Mouse (Mus musculus): ENCODE measurements around the gene Iqcc. TPM values are rescaled to one million over a fixed set of nuclear protein-coding genes. Genes with fewer than 3 reads are reported as not detected.
A peak's percentile ranks its signal among the peaks of the same experiment; 100 is the strongest.

The Iqcc gene
- total RNA-seq (2014; rRNA removed) (7.9 and 33.0 TPM in 2 replicates), polyA plus RNA-seq (2015; fragmentation: Nextera tagmentation; extraction: Ambion mirVana) (17.2 and 20.2 TPM in 2 replicates)

- Histone ChIP-seq H3K4me2 (ENCODE audit: low read depth, low read length, poor library complexity, severe bottlenecking) (peak within 1 kb of the TSS; percentile 80), H3K27ac (ENCODE audit: low read depth, low read length) (peak within 1 kb of the TSS; percentile 95), H3K9ac (replicated peaks; ENCODE audit: low read length, poor library complexity, severe bottlenecking) (peak within 1 kb of the TSS; percentile 87), H3K4me3 (ENCODE audit: low read depth, low read length) (peak within 1 kb of the TSS; percentile 52), H3K4me1 (ENCODE audit: insufficient read depth, low read length) (peaks cover 23% of the 10 kb centered on the region), H3K36me3 (ENCODE audit: insufficient read depth, low read length) (peaks cover 3% of the 10 kb centered on the region; the same call in 1 of the 2 replicates), H3K9me3 (ENCODE audit: low read length) (no peaks in the 10 kb centered on the region), H3K27me3 (ENCODE audit: insufficient read depth, low read length) (no peaks in the 10 kb centered on the region)
- TF ChIP-seq CTCF (IDR thresholded peaks at IDR 0.05), result peak; percentile 50; the same call in 1 of the 2 replicates
- DNase-seq (ENCODE audit: low spot score) (peak; percentile 97), ATAC-seq (ENCODE audit: low FRiP score) (peak; percentile 88)
- 3% methylated on average over 43 of the region's 44 CpGs for WGBS
These were observed at the start of gene Iqcc for GRCm38 (mm10) chr4:129618786-129619691. Gene Iqcc, minus strand, starts transcription at chr4:129619099.

- no peak overlapping the region for H3K27ac ChIP-seq (ENCODE audit: low read depth, low read length)
- no peaks in the 10 kb centered on the region for H3K9me3 ChIP-seq (ENCODE audit: low read length)
- TF ChIP-seq CTCF (IDR thresholded peaks at IDR 0.05), result no peak
- no peak overlapping the region for H3K9ac ChIP-seq (replicated peaks; ENCODE audit: low read length, poor library complexity, severe bottlenecking)
- 81% methylated on average over 3 of the region's 3 CpGs for WGBS
- H3K36me3 ChIP-seq (ENCODE audit: insufficient read depth, low read length), result peaks cover 19% of the 10 kb centered on the region
- DNase-seq (ENCODE audit: low spot score) (no peak), ATAC-seq (ENCODE audit: low FRiP score) (no peak)
- H3K4me1 ChIP-seq (ENCODE audit: insufficient read depth, low read length), result no peaks in the 10 kb centered on the region
- no peak overlapping the region for H3K4me2 ChIP-seq (ENCODE audit: low read depth, low read length, poor library complexity, severe bottlenecking)
- H3K27me3 ChIP-seq (ENCODE audit: insufficient read depth, low read length), result no peaks in the 10 kb centered on the region
- no peak overlapping the region for H3K4me3 ChIP-seq (ENCODE audit: low read depth, low read length)
These were observed 43.4 kb upstream of the Iqcc start for GRCm38 (mm10) chr4:129662255-129662813.

- no peak for TF ChIP-seq CTCF (IDR thresholded peaks at IDR 0.05)
- no peak overlapping the region for H3K9ac ChIP-seq (replicated peaks; ENCODE audit: low read length, poor library complexity, severe bottlenecking)
- DNase-seq (ENCODE audit: low spot score) (no peak), ATAC-seq (ENCODE audit: low FRiP score) (no peak)
- H3K9me3 ChIP-seq (ENCODE audit: low read length), result no peaks in the 10 kb centered on the region
- H3K27me3 ChIP-seq (ENCODE audit: insufficient read depth, low read length), result no peaks in the 10 kb centered on the region
- no peaks in the 10 kb centered on the region for H3K4me1 ChIP-seq (ENCODE audit: insufficient read depth, low read length)
- H3K36me3 ChIP-seq (ENCODE audit: insufficient read depth, low read length), result peaks cover 22% of the 10 kb centered on the region
- H3K4me3 ChIP-seq (ENCODE audit: low read depth, low read length), result no peak overlapping the region
- no peak overlapping the region for H3K4me2 ChIP-seq (ENCODE audit: low read depth, low read length, poor library complexity, severe bottlenecking)
- 90% methylated on average over 3 of the region's 3 CpGs for WGBS
- no peak overlapping the region for H3K27ac ChIP-seq (ENCODE audit: low read depth, low read length)
These were observed 42.7 kb upstream of the Iqcc start for GRCm38 (mm10) chr4:129661584-129661983.

- 91% methylated on average over 14 of the region's 14 CpGs for WGBS
- ATAC-seq (ENCODE audit: low FRiP score) (no peak), DNase-seq (ENCODE audit: low spot score) (no peak)
- Histone ChIP-seq H3K4me1 (ENCODE audit: insufficient read depth, low read length) (no peaks in the 10 kb centered on the region), H3K9me3 (ENCODE audit: low read length) (no peaks in the 10 kb centered on the region), H3K36me3 (ENCODE audit: insufficient read depth, low read length) (peaks cover 69% of the 10 kb centered on the region), H3K4me2 (ENCODE audit: low read depth, low read length, poor library complexity, severe bottlenecking) (no peak overlapping the region), H3K27ac (ENCODE audit: low read depth, low read length) (no peak overlapping the region), H3K27me3 (ENCODE audit: insufficient read depth, low read length) (no peaks in the 10 kb centered on the region), H3K9ac (replicated peaks; ENCODE audit: low read length, poor library complexity, severe bottlenecking) (no peak overlapping the region), H3K4me3 (ENCODE audit: low read depth, low read length) (no peak overlapping the region)
- no peak for TF ChIP-seq CTCF (IDR thresholded peaks at IDR 0.05)
These were observed 35.9 kb upstream of the Iqcc start for GRCm38 (mm10) chr4:129654770-129655169.

DNA sequence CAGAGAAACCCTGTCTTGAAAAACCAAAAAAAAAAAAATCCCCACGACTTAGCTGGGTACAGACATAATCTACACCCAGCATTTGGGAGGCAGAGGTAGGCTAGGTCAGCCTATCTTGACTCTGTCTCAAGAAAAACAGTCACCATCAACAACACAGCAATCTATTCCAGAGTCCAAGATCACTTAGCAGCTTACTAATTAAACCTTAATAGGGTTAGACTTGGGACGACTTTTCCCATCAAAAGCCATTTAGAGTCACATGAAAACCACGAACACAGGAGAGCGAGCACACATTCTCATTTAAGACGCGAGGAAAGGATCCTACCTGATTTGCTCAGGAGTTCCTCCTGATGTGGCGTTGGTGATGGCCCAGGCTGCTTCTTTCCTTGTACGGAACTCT is 31.5 kb upstream of the Iqcc start:
- TF ChIP-seq CTCF (IDR thresholded peaks at IDR 0.05), result no peak
- Histone ChIP-seq H3K4me3 (ENCODE audit: low read depth, low read length) (no peak overlapping the region), H3K9ac (replicated peaks; ENCODE audit: low read length, poor library complexity, severe bottlenecking) (no peak overlapping the region), H3K27me3 (ENCODE audit: insufficient read depth, low read length) (no peaks in the 10 kb centered on the region), H3K27ac (ENCODE audit: low read depth, low read length) (no peak overlapping the region), H3K36me3 (ENCODE audit: insufficient read depth, low read length) (peaks cover 80% of the 10 kb centered on the region), H3K4me2 (ENCODE audit: low read depth, low read length, poor library complexity, severe bottlenecking) (no peak overlapping the region), H3K9me3 (ENCODE audit: low read length) (no peaks in the 10 kb centered on the region), H3K4me1 (ENCODE audit: insufficient read depth, low read length) (no peaks in the 10 kb centered on the region)
- ATAC-seq (ENCODE audit: low FRiP score), result no peak
- WGBS, result 95% methylated on average over 8 of the region's 8 CpGs
- DNase-seq (ENCODE audit: low spot score), result no peak

DNA sequence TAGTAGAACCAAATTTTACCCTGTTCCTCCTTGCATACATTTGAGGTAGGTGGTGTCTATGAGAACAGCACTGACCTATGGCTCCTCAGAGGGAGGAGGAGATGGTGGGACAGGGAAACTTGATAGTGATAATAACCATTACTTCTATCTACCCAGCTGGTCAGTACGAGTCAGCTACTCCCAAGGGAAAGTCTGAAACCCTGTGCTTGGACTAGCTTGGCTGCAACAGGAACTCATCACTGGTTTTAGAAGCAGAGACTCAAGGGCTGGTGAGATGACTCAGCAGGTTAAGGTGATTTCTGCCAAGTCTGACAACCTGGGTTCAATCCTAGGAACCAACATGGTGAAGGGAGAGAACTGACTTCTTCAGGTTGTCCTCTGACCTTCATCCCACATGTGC is 29.8 kb upstream of the Iqcc start:
- no peak for DNase-seq (ENCODE audit: low spot score)
- no peaks in the 10 kb centered on the region for H3K4me1 ChIP-seq (ENCODE audit: insufficient read depth, low read length)
- H3K9me3 ChIP-seq (ENCODE audit: low read length), result no peaks in the 10 kb centered on the region
- no peak for ATAC-seq (ENCODE audit: low FRiP score)
- WGBS, result 92% methylated on average over 1 of the region's 1 CpGs
- no peaks in the 10 kb centered on the region for H3K27me3 ChIP-seq (ENCODE audit: insufficient read depth, low read length)
- H3K27ac ChIP-seq (ENCODE audit: low read depth, low read length), result no peak overlapping the region
- TF ChIP-seq CTCF (IDR thresholded peaks at IDR 0.05), result no peak
- H3K4me2 ChIP-seq (ENCODE audit: low read depth, low read length, poor library complexity, severe bottlenecking), result no peak overlapping the region
- H3K4me3 ChIP-seq (ENCODE audit: low read depth, low read length), result no peak overlapping the region
- H3K36me3 ChIP-seq (ENCODE audit: insufficient read depth, low read length), result peaks cover 69% of the 10 kb centered on the region
- H3K9ac ChIP-seq (replicated peaks; ENCODE audit: low read length, poor library complexity, severe bottlenecking), result no peak overlapping the region

Data from midbrain, postnatal 0 days (tissue).